Mouse (Mus musculus) urinary bladder, postnatal 14 days (tissue): ENCODE results near the gene Rptor.

Experiments
- DNase-seq: peaks from one replicate; pipeline ENCODE4 v3.0.0; 2021; ENCODE audit warnings: low spot score

The Rptor gene

DNA sequence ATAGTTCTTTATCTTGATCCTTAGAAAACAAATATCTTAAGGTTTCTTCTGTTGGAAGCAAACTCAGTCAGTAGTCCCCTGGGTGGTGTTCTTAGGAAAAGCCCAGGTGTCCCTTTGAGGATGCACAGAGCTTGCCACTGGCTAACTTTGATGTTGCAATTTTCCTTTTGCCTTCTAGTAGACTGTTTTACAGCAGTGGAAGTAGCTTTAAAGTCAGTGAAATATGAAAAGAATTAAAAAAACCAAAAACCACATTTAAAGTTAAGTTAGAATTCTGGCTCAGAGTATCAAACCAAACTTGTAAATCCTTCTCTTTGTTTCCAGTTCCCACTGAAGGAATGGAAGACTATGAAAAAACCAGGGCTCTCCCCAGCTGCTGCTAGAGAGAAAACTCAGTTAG, 47.8 kb downstream of the Rptor start:
- no peak for DNase-seq

DNA sequence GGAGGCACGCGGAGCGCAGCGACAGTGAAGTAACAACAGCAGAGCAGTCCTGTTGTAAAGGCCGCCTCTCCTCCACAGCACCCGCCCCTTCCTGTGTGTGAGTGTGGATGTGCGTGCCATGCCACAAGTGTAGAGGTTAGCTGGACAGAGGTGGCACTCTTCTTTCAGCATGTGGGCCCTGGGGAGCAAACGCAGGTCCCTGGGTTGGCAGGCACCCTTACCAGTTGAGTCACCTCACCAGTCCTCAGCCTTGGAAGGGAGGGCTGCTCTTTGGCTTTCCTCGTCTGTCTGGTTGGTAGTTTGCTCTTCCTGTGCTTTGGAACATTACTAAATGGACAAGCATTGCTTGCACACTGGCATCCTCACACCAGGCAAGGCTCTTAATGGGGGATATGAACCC, 50.6 kb downstream of the Rptor start:
- no peak for DNase-seq

DNA sequence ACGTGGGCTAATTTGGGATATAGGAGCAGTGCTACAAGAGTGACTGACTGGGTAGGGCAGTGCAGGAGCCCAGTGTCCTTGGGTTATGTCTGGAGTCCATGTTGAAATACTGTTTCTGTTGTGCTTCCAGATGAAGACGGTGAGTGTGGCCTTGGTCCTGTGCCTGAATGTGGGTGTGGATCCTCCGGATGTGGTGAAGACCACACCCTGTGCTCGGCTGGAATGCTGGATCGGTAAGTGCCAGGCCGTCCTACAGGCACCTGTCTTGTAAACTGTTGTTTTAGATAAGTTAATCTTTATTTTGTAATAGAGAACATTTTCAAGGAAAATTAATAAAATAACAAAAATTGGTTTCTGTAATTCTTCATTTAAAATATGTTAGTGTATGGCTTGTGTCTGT, 54.8 kb downstream of the Rptor start:
- DNase-seq: peak; percentile 30

DNA sequence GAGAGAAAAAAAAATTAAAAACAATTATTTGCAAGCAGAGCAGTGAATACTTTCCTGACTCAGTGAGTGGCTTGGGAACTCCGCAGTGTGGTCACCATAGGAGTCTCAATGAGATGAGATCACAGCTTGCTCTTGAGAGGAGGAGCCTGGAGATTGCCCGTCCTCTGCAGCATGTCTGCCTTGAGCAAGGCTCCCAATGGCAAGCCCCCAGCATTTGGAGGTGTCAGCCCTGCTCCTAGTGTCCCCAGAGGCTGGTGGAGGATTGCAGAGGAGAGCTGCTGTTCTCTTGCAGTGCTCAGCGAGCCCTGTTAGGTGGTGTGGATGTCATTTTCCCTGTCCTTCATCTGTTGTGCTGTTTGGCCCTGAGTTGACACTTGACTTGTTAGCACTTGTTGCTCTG, 56.6 kb downstream of the Rptor start:
- no peak for DNase-seq

DNA sequence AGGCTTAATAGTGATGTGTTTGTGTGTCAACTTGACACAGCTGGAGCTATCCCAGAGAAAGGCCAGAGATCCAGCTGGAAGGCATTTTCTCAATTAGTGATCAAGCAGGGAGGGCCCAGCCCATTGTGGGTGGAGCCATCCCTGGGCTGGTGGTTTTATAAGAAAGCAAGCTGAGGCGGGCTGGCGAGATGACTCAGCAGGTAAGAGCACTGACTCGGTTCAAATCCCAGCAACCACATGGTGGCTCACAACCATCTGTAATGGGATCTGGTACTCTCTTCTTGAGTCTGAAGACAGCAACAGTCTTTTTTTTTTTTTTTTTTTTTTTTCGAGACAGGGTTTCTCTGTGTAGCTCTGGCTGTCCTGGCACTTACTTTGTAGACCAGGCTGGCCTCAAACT, 58.8 kb downstream of the Rptor start:
- peak; percentile 24 for DNase-seq

DNA sequence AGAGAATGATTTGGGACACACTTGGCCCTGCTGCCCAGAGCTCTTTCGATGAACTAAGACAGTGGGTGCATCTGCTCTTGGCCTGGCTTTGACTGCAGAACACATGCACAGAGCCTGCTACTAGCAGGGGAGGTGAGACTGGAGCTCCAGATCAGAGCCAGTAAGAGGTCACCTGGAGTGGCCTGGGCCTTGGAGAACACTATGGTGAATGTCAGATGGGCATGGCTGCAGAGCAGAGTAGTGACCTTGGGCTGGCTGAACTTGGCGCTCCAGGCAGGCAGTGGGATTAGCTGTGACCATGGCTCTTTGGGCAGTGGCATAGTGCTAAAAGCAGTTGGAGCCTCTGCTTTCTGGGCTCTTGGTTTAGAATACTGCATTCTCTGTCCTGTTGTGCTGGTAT, 61.2 kb downstream of the Rptor start:
- no peak for DNase-seq

DNA sequence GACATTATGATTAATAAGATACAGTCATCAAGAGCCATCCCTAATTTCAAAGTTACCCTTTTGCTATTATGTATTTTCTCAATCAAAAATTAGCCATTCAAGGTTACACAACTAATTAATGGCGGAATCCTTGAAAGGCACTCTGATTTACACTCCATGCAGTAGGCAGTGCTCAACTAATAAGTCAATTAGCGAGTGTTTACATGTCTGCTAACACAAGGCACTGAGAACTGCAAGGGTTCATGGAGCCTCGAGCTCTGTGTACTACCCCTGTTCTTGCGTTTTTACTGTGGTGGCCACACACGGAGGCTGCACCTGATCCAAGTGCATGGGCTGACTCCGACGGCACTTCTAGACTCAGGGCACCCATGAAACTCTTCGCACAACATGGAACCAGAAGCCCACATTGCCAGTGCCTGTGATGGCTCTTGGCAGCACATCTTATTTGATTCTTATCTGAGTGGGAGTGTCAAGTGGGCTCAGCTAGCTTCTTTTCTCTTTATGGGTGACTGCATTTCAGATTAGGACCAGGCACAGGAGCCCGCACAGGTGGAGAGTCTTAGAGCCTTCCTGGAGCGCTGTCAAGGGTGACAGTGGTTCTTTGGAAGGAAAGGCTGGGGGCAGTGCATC, 62.1 kb downstream of the Rptor start:
- DNase-seq: no peak

DNA sequence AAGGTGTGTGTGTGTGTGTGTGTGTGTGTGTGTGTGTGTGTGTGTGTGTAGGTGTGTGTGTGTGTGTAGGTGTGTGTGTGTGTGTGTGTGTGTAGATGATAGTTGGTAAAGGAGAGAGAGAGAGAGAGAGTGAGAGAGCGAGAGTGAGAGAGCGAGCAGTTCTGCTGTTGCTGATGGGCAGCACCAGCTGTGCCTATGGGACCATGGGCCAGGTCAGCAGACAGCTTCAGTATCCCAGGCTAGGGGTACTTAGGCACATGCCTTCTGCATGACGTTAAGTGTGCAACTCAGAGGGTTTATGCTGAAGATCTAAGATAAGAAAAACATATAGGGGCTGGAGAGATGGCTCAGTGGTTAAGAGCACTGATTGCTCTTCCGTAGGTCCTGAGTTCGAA, 62.6 kb downstream of the Rptor start:
- no peak for DNase-seq

DNA sequence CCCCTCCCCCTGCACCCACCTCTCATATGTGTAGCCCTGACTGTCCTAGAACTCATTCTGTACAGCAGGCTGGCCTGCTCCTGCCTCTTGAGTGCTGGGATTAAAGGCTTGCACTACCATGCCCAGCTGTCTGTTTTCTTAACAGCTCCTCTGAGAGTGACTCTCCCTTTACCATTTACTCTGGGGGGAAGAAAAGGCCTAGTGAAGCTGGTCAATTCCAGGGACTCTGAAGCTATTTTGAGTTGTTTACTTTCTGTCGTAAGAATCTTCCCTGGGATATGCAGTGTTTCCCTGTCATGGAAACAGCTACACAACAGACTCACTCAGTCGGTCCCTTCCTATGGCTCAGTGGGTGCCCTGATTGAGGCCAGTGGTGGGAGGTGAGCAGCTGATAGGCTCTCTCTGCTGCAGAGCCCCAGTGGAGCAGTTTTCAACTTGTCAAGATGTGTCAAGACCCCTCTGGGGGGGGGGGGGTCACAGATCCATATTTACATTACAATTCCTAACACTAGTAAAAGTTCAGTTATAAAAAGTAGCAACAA, 63.9 kb downstream of the Rptor start:
- no peak for DNase-seq

DNA sequence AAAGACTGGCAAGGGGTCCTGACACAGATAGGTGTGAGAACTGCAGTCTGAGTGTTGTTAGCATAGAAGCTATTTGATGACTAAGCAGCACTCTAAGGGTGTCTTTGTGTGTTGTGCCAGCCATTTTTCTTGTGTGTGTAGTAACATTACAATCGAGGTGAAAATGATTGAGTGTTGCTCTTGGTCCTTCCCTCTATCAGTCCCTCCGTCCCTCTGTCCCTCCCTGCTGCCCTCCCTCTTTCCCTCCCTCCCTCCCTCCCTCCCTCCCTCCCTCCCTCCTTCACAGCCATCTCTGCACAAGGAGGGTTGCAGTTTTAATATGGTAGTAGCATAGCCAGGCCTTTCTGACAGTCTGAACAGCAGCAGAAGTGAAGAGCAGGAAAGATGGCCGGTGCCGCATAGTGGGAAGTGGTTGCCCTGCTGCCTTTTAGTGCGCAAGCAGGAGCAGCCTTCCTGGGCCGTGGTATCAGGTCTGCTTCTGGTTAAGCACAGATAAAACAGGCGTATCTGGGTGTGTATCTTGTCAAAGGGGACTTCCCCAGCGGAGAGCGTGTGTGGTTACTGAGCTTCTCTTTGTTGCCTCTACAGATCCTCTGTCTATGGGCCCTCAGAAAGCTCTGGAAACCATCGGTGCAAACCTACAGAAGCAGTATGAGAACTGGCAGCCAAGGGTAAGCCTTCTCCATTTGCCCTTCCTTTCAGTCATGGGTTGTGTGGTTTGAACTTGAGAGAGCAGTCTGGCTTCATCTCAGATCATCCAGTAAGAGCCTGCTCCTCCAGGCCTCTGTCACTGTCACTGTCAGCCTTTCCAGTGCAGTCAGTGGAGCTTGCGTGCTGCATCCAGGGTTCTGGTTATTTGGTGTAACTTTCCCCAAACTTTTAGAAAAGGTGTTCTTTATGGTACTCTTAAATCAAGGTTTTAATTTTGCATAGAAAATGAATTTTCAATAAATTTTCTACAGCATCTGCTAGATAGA, 68.3 kb downstream of the Rptor start:
- DNase-seq: no peak

DNA sequence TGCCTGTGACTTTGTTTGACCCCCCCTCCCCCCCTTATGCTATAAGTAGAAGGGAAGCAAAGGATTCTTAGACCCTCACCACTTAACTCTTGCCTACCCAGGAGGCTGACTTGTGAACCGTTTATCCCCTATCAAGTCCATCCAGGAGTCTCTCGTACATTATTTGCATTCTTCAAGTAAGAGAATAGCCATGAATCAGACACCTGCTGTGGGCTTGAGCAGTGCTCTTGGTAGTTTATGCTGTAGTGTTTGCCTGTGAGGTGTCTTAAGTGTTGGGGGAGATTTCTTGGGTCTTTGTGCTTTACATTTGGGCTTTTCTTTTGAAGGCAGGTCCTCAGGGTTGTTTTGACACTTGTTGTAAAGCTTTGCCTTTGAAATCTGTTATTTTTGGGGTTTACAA, 69.3 kb downstream of the Rptor start:
- DNase-seq: no peak

DNA sequence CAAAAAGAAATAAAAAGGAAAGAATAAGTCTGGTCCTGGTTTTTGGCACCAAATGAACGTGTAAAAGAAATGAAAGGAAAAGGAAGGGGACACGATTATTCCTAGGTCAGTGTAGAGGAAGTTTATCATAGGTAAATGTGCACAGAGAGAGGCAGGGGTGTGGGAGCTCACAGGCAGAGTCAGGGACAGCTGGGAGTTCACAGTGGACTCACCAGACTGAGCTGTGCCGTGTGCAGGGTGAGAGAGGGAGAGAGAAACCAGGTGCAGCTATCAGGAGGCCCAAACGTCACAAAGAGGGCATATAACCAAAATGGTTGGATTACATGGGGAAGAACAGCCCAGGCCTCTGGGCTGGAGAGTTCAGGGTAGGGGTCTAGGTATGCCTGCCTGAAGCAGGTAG, 70.1 kb downstream of the Rptor start:
- no peak for DNase-seq

DNA sequence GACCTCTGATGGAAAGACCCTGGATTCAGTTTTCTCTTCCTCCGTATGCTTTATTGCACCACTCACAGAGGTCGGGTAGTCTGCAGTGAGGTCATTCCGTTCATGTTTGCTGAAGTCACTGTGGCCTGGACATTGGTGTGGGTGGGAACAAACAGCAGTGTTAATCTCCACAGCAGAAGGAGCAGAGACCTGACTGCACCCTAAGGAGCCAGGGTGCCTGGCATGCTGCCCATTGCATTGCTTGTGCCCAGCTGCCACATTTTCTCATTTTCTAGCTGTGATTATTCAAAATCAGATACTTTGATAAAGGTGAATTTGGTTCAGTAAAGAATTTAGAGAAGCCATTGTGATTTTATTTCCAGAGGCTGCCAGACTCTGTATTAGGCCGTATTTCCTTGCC, 72.1 kb downstream of the Rptor start:
- DNase-seq: no peak

DNA sequence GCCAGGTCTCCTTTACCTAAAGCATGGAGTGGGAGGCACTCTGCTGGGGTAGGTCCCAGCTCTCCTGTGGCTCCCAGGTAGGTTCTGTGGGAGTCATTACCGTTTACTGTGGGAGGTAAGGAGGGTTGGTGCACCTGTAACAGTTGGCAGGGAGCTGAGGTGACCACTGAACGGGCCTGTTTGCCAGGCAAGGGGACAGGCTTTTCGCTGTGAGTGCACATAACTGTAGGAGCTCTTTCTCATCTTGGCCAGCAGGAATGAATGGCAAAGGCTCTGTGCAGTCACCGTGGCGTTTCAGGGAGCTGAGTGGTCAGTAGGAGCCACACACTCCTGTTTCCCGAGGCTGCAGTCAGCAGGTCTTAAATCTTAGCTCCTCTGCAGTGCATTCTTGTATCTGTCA, 72.8 kb downstream of the Rptor start:
- no peak for DNase-seq

DNA sequence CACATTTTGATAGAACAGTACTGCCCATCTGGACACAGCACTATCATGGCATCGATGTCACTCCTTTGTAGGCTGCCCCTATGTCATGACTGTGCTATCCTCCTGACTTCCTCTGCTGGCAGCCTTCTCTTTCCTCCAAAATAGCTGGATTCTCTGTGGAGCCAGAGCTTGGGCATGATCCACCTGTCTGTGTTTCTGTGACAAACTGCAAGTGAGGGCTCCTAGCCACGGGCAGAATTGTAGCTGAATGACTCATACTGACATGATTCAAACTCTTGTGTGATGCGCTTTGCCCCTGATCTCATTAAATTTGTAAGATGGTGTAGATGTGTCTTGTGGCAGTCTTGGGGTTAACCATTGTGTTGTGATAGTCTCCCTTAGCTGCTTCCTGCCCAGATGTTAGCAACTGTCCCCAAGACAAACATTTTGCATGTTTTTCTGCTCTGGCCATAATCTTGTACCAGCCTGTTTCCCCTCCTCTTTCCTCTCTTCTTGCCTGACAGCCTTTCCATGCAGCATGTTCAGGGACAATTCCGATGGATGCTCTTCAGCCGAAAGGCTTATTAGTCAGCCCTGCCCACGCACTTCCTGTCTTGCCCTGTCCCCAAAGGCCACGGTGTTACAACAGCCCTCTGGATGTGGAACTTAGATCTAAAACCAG, 74.2 kb downstream of the Rptor start:
- no peak for DNase-seq

DNA sequence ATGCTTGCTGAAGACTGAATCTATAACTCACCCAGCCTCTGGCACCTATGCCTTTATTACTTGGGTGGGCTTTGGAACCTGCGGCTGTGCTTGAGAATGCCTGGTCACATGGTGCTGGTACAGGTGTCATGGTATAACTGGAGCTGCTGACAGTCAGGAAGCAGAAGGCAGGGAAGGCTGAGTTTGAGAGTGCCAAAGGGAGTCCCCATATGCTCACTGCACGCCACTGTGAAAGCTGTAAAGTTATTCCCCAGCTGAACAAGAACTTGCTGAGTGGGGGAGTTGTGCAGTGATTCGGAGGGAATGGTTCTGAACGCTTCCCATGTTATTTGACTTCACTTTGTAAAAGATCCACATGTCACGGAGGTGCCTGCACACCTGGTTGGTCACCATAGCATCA, 75.7 kb downstream of the Rptor start:
- DNase-seq: no peak

DNA sequence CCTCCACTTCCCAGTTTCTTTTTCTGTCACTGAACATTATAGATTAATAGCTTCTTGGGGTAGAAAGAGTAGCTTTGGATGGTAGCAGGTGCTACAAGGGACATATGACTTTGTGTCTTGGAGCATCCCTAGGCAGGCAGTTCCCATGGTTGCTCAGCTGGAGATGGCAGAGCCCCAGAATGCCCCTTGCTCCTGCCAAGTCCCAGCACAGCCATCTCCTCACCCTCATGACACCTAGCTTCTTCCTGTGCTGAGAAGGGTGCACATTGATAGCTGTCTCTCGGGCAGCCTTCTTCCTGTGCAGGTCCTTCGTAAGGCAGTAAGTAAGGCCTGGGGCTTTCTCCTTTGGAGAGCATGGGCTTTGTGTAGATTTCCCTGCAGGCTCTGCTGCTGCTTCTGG, 78.0 kb downstream of the Rptor start:
- DNase-seq: no peak

DNA sequence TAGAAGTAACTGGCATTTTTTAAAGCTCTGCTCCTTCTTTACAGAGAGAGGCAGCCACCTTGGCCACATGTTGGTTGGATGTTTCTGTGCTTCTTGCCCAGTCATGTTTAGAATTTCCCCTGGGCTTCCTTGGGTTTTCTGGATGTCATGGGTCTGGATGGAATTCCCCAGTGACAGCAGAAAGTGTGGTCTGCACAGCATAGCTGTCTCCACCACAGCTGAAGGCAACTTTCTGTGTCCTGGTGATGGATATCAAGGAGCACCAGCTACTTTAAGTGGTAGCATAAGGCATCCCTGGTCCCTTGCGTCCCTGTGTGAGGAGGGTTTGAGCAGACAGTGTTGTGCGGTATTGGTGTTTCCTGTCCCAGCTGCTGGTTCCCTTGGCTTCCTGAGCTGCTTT, 79.6 kb downstream of the Rptor start:
- no peak for DNase-seq

DNA sequence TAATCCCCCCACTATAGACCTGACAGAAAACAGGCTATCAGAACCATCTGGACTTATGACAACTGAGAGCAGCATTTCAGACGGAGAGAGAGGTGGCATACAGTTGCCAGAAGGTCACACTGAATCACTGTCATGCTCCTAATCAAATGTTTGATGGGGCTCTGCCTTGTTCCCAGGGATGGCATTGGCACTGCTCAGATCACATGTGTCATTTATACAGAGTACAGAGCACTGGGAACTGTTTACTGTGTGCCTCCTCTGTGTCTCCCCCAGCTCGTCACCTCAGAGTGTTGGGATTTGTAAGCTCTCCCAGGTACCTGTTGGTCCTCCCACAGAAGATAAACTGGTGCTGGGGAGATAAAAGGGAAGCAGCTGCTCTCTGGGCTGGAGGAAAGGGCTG, 81.1 kb downstream of the Rptor start:
- no peak for DNase-seq

DNA sequence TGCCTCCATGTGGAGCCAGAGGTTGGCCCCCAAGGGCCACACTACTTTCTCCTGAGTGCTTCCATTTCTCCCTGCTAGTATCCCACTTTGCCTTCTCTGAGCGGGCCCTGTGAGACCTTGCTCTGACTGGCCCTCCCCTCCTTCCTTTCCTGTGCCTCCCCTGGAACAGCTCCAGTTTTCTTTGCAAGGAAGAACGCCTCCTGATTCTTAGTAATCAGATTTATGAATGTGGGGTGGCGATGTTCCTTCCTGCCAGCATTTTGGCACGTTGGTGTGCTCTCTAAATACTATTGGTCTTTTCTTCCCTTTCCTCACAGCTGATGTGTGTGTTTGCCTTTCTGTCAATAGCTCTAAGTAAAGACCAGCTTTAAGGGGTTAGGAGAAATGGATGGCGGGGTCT, 82.8 kb downstream of the Rptor start:
- peak; percentile 28 for DNase-seq

DNA sequence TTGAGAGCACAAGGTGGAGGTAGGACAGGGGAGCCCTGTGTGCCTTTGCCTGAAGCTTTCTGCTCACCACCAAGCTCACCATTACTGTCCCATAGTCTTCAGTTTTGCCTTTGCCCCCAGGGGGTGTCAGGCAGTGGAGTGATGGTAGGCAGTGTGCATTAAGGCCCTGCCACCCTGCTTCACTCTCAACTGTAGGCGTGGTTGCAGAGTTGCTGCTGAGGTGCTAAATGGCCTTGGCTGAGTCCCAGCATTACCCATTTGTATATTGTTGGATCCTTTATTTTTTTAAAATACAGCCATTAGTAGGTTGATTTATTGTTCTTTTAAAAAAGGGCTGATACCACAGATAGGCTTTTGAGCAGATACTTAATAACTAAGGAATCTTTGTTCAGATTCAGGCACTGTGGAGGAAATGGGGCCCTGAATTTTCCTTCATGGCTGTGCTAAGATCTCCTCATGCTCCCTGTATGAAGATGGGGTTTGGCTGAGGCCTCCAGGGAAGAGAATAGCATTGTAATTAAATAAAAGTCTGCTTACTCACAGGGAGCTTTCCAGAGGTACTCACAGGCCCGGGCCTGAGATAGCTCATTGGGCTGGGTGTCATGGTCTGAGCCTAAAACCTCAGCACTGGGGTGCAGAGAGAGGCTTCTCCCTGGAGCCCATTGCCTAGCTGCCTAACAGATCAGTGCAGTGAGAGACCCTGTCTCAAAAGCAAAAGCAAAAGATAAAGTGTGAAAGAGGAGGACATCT, 83.4 kb downstream of the Rptor start:
- no peak for DNase-seq

DNA sequence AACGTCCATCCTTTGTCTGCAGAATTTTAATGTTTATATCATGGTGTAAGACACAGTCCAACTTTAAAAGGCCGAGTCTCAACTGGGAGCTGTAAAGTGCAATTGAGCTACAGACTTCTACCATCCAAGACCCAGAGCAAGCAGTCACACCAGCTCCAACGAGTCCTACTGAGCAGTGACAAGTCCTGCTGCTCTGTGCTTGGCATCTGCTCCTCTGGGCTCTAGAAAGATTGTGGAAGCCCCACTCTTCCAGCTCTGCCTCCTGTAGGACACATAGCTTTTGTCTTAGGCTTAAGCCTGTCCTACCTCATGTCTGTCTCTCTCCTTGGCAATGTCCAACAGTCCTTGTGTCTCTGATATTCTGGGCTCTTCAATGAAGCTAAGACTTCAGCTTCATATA, 84.6 kb downstream of the Rptor start:
- DNase-seq: no peak
